Mouse (Mus musculus): Measurements from ENCODE around the gene Tjp2. TPM values are rescaled to one million over a fixed set of nuclear protein-coding genes. Genes with fewer than 3 reads are reported as not detected.

Gene Tjp2
- 18.3 and 19.2 TPM in 2 replicates for polyA plus RNA-seq (2015; fragmentation: Nextera tagmentation; extraction: Ambion mirVana)

- Histone ChIP-seq H3K9me3 (replicated peaks) (no peaks in the 10 kb centered on the region), H3K4me2 (replicated peaks) (peak within 1 kb of the TSS; percentile 91), H3K9ac (peak within 1 kb of the TSS; percentile 33), H3K4me3 (replicated peaks) (peak within 1 kb of the TSS; percentile 54), H3K36me3 (no peaks in the 10 kb centered on the region), H3K27me3 (peaks cover 31% of the 10 kb centered on the region), H3K27ac (replicated peaks) (peak within 1 kb of the TSS; percentile 75), H3K4me1 (peaks cover 16% of the 10 kb centered on the region; the same call in 1 of the 2 replicates)
- WGBS: under 1% methylated on average over 58 of the region's 59 CpGs
- peak; percentile 60 for ATAC-seq (ENCODE audit: insufficient number of reproducible peaks, low FRiP score, low TSS enrichment, low read depth)
Observed at GRCm38 (mm10) chr19:24224500-24225304, at the start of gene Tjp2. Gene Tjp2, minus strand, starts transcription at chr19:24225030.

- no peak overlapping the region for H3K4me3 ChIP-seq (replicated peaks)
- H3K9ac ChIP-seq: no peak overlapping the region
- 80% methylated on average over 3 of the region's 3 CpGs for WGBS
Observed at GRCm38 (mm10) chr19:24274281-24274680, 49.5 kb upstream of the Tjp2 start.

GRCm38 (mm10) chr19:24271746-24272426, 47.1 kb upstream of the Tjp2 start:
- H3K9ac ChIP-seq: no peak overlapping the region
- 42% methylated on average over 16 of the region's 16 CpGs for WGBS
- H3K27me3 ChIP-seq: no peaks in the 10 kb centered on the region
- ATAC-seq (ENCODE audit: insufficient number of reproducible peaks, low FRiP score, low TSS enrichment, low read depth): peak; percentile 75
- 0 out of 2 replicates have a peak, but pooled peaks cover 3% of the 10 kb centered on the region for H3K36me3 ChIP-seq
- no peak overlapping the region for H3K27ac ChIP-seq (replicated peaks)
- no peaks in the 10 kb centered on the region for H3K9me3 ChIP-seq (replicated peaks)
- H3K4me2 ChIP-seq (replicated peaks): peak overlapping the region; percentile 32
- peak overlapping the region; percentile 12; the same call in 1 of the 2 replicates for H3K4me3 ChIP-seq (replicated peaks)
- H3K4me1 ChIP-seq: no peaks in the 10 kb centered on the region; the same call in 1 of the 2 replicates

More at GRCm38 (mm10) chr19:24274281-24274680, 49.5 kb upstream of the Tjp2 start:
- Histone ChIP-seq H3K4me2 (replicated peaks) (no peak overlapping the region), H3K9me3 (replicated peaks) (no peaks in the 10 kb centered on the region), H3K4me1 (peaks cover 5% of the 10 kb centered on the region), H3K27me3 (no peaks in the 10 kb centered on the region), H3K36me3 (0 out of 2 replicates have a peak, but pooled peaks cover 3% of the 10 kb centered on the region), H3K27ac (replicated peaks) (no peak overlapping the region)
- ATAC-seq (ENCODE audit: insufficient number of reproducible peaks, low FRiP score, low TSS enrichment, low read depth): no peak

- Histone ChIP-seq H3K4me3 (replicated peaks) (peak overlapping the region; percentile 12; the same call in 1 of the 2 replicates), H3K9me3 (replicated peaks) (no peaks in the 10 kb centered on the region), H3K27me3 (no peaks in the 10 kb centered on the region), H3K4me2 (replicated peaks) (peak overlapping the region; percentile 32), H3K27ac (replicated peaks) (no peak overlapping the region), H3K36me3 (0 out of 2 replicates have a peak, but pooled peaks cover 3% of the 10 kb centered on the region), H3K4me1 (no peaks in the 10 kb centered on the region; the same call in 1 of the 2 replicates), H3K9ac (no peak overlapping the region)
- 46% methylated on average over 7 of the region's 7 CpGs for WGBS
- peak; percentile 53; the same call in 1 of the 2 replicates for ATAC-seq (ENCODE audit: insufficient number of reproducible peaks, low FRiP score, low TSS enrichment, low read depth)
Observed at GRCm38 (mm10) chr19:24271326-24271725, 46.5 kb upstream of the Tjp2 start.

DNA sequence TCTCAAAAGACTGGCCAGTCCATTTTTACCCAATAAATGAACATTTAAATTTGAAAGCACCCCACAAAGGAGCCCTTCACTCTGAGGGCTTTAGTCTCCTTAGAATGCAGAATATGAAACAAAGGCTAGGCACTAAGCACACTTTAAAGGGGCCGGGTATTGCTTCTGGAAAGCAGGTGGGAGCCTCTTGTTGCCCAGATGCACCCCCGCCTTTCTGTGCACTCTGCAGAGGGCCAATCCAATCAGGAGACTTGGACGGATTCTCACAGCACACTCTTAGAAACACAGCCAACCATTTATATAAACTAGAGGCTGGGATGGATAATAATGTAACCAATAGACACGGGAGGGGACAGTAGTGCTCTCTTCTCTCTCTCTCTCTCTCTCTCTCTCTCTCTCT, 43.7 kb upstream of the Tjp2 start:
- Histone ChIP-seq H3K27ac (replicated peaks) (no peak overlapping the region), H3K4me1 (no peaks in the 10 kb centered on the region; the same call in 1 of the 2 replicates), H3K9ac (no peak overlapping the region), H3K9me3 (replicated peaks) (no peaks in the 10 kb centered on the region), H3K4me3 (replicated peaks) (no peak overlapping the region), H3K27me3 (no peaks in the 10 kb centered on the region), H3K36me3 (peaks cover 8% of the 10 kb centered on the region; the same call in 1 of the 2 replicates), H3K4me2 (replicated peaks) (no peak overlapping the region)
- no peak for ATAC-seq (ENCODE audit: insufficient number of reproducible peaks, low FRiP score, low TSS enrichment, low read depth)
- 64% methylated on average over 4 of the region's 4 CpGs for WGBS

DNA sequence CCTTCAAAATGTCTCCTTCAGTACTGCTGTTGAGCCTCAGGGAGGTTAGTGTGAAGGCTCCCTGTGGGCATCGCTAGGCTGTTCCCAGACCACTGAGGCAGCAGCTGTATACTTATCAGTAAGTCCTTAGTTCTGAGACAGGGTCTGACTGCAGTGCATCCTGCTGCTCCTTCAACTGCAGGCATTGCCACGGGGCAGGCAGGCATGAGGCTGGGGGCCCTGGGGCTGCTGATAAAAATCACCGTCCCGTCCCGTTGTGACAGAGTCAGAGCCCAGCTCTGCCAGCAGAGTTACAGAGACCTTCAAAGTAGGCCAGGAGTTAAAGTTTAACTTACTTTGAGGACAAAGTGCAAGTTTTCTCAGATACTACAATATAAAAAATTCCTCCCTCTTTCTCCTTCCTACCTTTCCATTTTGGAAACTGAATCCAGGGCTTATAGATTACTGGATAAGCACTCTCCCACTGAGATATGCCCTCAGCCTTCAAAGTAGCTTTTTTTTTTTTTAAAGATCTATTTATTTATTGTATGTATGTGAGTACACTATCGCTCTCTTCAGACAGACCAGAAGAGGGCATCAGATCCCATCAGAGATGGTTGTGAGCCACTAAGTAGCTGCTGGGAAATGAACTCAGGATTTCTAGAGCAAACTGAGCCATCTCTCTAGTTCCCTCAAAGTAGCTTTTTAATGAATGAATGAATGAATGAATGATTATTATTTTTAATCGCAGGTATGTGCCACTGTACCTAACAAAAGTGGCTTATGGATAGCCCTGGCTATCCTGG, 41.4 kb upstream of the Tjp2 start:
- Histone ChIP-seq H3K4me2 (replicated peaks) (no peak overlapping the region), H3K27me3 (no peaks in the 10 kb centered on the region), H3K9me3 (replicated peaks) (no peaks in the 10 kb centered on the region), H3K36me3 (peaks cover 16% of the 10 kb centered on the region), H3K4me3 (replicated peaks) (no peak overlapping the region), H3K9ac (no peak overlapping the region), H3K27ac (replicated peaks) (no peak overlapping the region), H3K4me1 (no peaks in the 10 kb centered on the region; the same call in 1 of the 2 replicates)
- 87% methylated on average over 7 of the region's 7 CpGs for WGBS
- no peak for ATAC-seq (ENCODE audit: insufficient number of reproducible peaks, low FRiP score, low TSS enrichment, low read depth)

- no peak overlapping the region for H3K4me2 ChIP-seq (replicated peaks)
- peak; percentile 61; the same call in 1 of the 2 replicates for ATAC-seq (ENCODE audit: insufficient number of reproducible peaks, low FRiP score, low TSS enrichment, low read depth)
- H3K27me3 ChIP-seq: no peaks in the 10 kb centered on the region
- H3K4me3 ChIP-seq (replicated peaks): no peak overlapping the region
- no peak overlapping the region for H3K9ac ChIP-seq
- no peak overlapping the region for H3K27ac ChIP-seq (replicated peaks)
- WGBS: 54% methylated on average over 7 of the region's 7 CpGs
- H3K36me3 ChIP-seq: peaks cover 20% of the 10 kb centered on the region
- H3K4me1 ChIP-seq: no peaks in the 10 kb centered on the region
- H3K9me3 ChIP-seq (replicated peaks): no peaks in the 10 kb centered on the region
Observed at GRCm38 (mm10) chr19:24264991-24265390, 40.2 kb upstream of the Tjp2 start.

- H3K9me3 ChIP-seq (replicated peaks): no peaks in the 10 kb centered on the region
- no peak overlapping the region for H3K9ac ChIP-seq
- no peak overlapping the region for H3K4me3 ChIP-seq (replicated peaks)
- no peak overlapping the region for H3K27ac ChIP-seq (replicated peaks)
- 83% methylated on average over 14 of the region's 14 CpGs for WGBS
- no peak overlapping the region for H3K4me2 ChIP-seq (replicated peaks)
- H3K36me3 ChIP-seq: peaks cover 23% of the 10 kb centered on the region
- no peak for ATAC-seq (ENCODE audit: insufficient number of reproducible peaks, low FRiP score, low TSS enrichment, low read depth)
- no peaks in the 10 kb centered on the region for H3K4me1 ChIP-seq
- no peaks in the 10 kb centered on the region for H3K27me3 ChIP-seq
Observed at GRCm38 (mm10) chr19:24262736-24263135, 37.9 kb upstream of the Tjp2 start.

DNA sequence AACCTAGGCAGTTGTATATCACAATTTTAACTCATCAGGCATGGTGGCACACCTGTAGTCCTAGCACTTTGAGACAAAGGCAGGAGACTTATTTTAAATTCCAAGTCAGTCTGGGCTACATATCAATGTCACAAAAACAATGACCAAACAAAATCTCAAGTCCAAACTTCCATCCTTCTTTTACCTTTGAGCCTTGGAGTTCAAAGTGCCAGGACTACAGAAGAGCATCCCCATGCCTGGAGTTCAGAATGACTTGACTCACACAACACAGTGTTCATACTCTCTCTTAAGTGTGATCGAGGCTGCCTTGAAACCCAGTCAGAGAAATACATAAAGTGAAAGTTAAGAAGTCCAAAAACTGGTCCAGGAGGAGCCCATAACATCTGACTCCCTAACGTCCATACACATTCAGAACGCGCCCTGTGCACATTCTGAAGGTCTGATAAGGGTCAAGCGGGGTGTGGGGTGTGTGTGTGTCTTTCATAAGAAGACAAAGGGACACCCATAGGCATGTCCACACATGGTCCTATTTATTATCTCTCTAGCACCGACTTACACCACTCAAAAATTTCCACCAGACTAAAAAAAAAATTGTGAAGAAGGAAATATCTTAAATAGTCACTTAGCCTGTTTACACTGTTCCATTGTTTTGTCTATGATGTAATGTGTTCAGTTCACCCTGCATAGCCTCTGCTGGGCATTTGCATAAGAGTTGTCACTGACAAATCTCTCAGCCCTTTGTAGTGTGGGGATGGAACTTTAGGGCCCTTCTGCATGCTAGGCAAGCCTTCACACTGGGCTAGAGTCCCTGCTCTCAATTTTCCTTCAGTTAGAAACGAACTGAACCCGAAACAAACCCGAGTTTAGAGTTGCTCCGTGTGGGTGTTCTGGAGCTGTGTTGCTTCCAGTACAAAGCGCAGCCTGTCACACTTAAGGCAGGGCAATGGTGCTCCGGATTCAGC, 34.8 kb upstream of the Tjp2 start:
- Histone ChIP-seq H3K4me2 (replicated peaks) (no peak overlapping the region), H3K36me3 (peaks cover 15% of the 10 kb centered on the region), H3K27me3 (no peaks in the 10 kb centered on the region), H3K4me1 (no peaks in the 10 kb centered on the region), H3K27ac (replicated peaks) (no peak overlapping the region), H3K4me3 (replicated peaks) (no peak overlapping the region), H3K9me3 (replicated peaks) (no peaks in the 10 kb centered on the region), H3K9ac (no peak overlapping the region)
- no peak for ATAC-seq (ENCODE audit: insufficient number of reproducible peaks, low FRiP score, low TSS enrichment, low read depth)
- WGBS: 75% methylated on average over 12 of the region's 12 CpGs

GRCm38 (mm10) chr19:24258368-24258767, 33.5 kb upstream of the Tjp2 start:
- no peaks in the 10 kb centered on the region for H3K27me3 ChIP-seq
- H3K36me3 ChIP-seq: peaks cover 15% of the 10 kb centered on the region
- 83% methylated on average over 5 of the region's 5 CpGs for WGBS
- H3K4me2 ChIP-seq (replicated peaks): no peak overlapping the region
- H3K27ac ChIP-seq (replicated peaks): no peak overlapping the region
- no peaks in the 10 kb centered on the region for H3K4me1 ChIP-seq
- H3K4me3 ChIP-seq (replicated peaks): no peak overlapping the region
- no peak for ATAC-seq (ENCODE audit: insufficient number of reproducible peaks, low FRiP score, low TSS enrichment, low read depth)
- no peaks in the 10 kb centered on the region for H3K9me3 ChIP-seq (replicated peaks)
- no peak overlapping the region for H3K9ac ChIP-seq

All from embryonic facial prominence, embryonic 15.5 days (tissue).